Mouse (Mus musculus) small intestine, adult 2 months (tissue): ENCODE results near the gene Bdh2.

Source experiments
- CTCF ChIP-seq: fragments of 200-500 bp; IDR thresholded peaks from 2 replicates; pipeline ENCODE4 v1.5.1; 2012; ENCODE audit warnings: low read depth, mild to moderate bottlenecking, control low read depth, inconsistent platforms, low read length, moderate library complexity, mixed read lengths; ENCODE audit not compliant: insufficient replicate concordance, insufficient read length; ENCODE audit errors: extremely low read depth
- POLR2A ChIP-seq: fragments of 200-500 bp; IDR thresholded peaks from 2 replicates; pipeline ENCODE4 v1.6.1; 2012; ENCODE audit warnings: low read depth, mild to moderate bottlenecking, control low read depth, inconsistent platforms, low read length, moderate library complexity

DNA sequence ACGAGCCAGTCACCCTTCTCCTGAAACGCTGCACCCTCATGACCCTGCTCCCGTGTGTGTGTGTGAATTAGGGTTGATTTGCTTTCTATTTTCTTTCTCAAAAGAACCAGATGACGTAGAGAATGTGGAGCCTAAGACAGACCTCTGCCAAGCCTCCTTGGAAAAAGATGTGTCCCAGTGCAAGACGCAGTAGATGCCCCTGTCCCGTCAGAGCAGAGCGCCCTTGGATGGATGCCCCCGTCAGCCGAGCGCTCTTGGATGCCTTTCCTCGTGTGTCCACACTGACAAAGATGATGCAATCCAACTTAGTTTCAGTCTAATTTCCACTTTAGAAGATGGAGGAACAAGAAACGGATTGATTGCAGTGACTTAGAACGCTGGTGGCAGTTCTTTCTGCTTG, 8.0 kb upstream of the Bdh2 start:
- TF ChIP-seq CTCF: no peak
- no peak for TF ChIP-seq POLR2A
